Mouse (Mus musculus) forebrain, embryonic 12.5 days (tissue): ENCODE measurements around the gene Large1. TPM values are rescaled to one million over a fixed set of nuclear protein-coding genes. Genes with fewer than 3 reads are reported as not detected.
"Not testable (repeated sequence)": the region's sequence is repeated elsewhere in the genome, so short reads cannot be mapped to it uniquely, and the experiment has no call there.

Experiments used
- ATAC-seq: fragments of 200-750 bp; cut with Nextera tagmentation; 2 replicates; pipeline ENCODE4 v1.8.0; 2017; ENCODE audit warnings: moderate TSS enrichment; ENCODE audit not compliant: low FRiP score
- H3K27ac ChIP-seq: fragments of 300-500 bp; sonication (generic); 2 replicates; pipeline ENCODE4 v1.5.1; 2016; ENCODE audit warnings: mild to moderate bottlenecking
- H3K27me3 ChIP-seq: fragments of 300-500 bp; sonication (generic); 2 replicates; pipeline ENCODE4 v1.6.1; 2016; ENCODE audit warnings: mild to moderate bottlenecking
- H3K36me3 ChIP-seq: fragments of 300-500 bp; sonication (generic); replicated peaks from 2 replicates; pipeline ENCODE4 v1.6.1; 2016; ENCODE audit warnings: mild to moderate bottlenecking
- H3K4me1 ChIP-seq: fragments of 300-500 bp; sonication (generic); 2 replicates; pipeline ENCODE4 v1.6.1; 2016
- H3K4me2 ChIP-seq: fragments of 300-500 bp; sonication (generic); 2 replicates; pipeline ENCODE4 v1.6.1; 2016; ENCODE audit warnings: mild to moderate bottlenecking, moderate library complexity
- H3K4me3 ChIP-seq: fragments of 300-500 bp; sonication (generic); replicated peaks from 2 replicates; pipeline ENCODE4 v1.5.1; 2016; ENCODE audit warnings: mild to moderate bottlenecking
- H3K9ac ChIP-seq: fragments of 300-500 bp; sonication (generic); 2 replicates; pipeline ENCODE4 v1.6.1; 2016; ENCODE audit warnings: mild to moderate bottlenecking
- H3K9me3 ChIP-seq: fragments of 300-500 bp; sonication (generic); 2 replicates; pipeline ENCODE4 v1.6.1; 2016
- WGBS: fragments of 180-500 bp; shearing (Covaris S2); methylation state at CpG from one replicate; pipeline ENCODE4 v1.1.7; 2016; 5-methylcytosine and 5-hydroxymethylcytosine counted together
- polyA plus RNA-seq: library from polyadenylated mRNA; unstranded; fragments of >200 nt; fragmentation: Nextera tagmentation; extraction: Ambion mirVana; gene quantifications from 2 replicates; pipeline ENCODE4 v1.2.1, GENCODE M21; 2016

Gene Large1
- polyA plus RNA-seq, 1 experiment from 2014 or later, result 12.2 TPM

DNA sequence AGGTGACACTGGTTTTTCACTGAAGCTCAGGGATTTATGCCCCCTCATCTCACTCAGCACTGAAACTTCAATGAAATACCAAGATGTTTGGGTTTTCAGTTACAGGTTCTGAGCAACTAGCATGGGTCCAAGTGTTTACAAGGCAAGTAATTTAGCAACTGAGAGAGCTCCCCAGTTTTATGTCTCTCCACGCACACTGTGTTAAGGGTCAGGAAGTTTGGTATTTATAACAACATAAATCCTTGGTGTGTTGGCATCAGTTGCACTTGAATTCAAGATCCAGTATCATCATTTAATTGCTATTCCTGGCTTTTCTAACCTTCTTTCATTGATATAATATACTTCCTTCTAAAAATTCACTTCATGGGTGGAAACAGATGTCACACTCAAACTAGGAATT is 300.9 kb downstream of the Large1 start:
- H3K9ac ChIP-seq, result no peak overlapping the region
- no peak overlapping the region for H3K4me2 ChIP-seq
- H3K27ac ChIP-seq, result no peak overlapping the region
- no peak overlapping the region for H3K4me3 ChIP-seq
- 93% methylated on average over 1 of the region's 1 CpGs for WGBS
- H3K9me3 ChIP-seq, result no peaks in the 10 kb centered on the region
- no peaks in the 10 kb centered on the region for H3K4me1 ChIP-seq
- no peaks in the 10 kb centered on the region for H3K36me3 ChIP-seq
- no peaks in the 10 kb centered on the region for H3K27me3 ChIP-seq
- no peak for ATAC-seq

DNA sequence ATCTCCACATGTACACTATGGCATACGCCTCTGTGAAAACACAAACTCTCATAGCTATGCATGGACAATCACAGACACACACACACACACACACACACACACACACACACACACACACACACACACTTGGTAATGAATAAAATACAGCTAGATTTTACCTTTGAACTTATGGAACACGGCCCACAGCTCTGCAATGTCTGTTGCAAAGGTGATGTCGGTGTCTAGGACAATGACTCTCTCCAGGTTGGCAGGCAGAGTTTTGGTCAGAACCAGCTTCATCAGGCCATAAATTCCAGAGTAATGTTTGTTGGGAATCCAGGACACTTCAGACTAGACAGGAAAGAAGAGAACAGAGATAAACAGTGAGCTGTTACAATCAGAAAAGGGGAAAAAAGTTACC is 305.2 kb downstream of the Large1 start:
- Histone ChIP-seq H3K9me3 (no peaks in the 10 kb centered on the region), H3K4me1 (no peaks in the 10 kb centered on the region), H3K4me3 (no peak overlapping the region), H3K36me3 (no peaks in the 10 kb centered on the region), H3K27ac (no peak overlapping the region), H3K9ac (no peak overlapping the region), H3K4me2 (no peak overlapping the region), H3K27me3 (no peaks in the 10 kb centered on the region)
- WGBS, result 87% methylated on average over 3 of the region's 3 CpGs
- no peak for ATAC-seq

DNA sequence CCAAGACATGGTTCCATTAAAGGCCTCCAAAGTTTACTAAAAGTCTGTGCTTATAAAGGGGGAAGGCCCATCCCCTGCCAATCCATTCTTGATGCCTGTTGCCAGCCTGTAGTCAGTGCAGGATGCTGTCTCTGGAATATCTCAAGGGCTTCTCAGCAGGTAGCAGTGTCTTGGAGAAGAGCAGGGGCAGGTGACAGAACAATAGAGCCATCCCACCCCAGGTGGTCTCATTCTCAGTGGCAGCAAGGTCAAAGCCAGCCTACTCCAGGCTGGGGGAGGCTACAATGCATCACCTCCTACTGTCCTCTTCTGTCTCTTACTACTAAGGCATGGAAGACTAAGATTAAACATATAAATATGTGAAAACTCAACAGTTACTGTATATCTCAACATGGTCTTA is 323.6 kb downstream of the Large1 start:
- ATAC-seq, result no peak
- Histone ChIP-seq H3K4me2 (no peak overlapping the region), H3K4me1 (no peaks in the 10 kb centered on the region), H3K27me3 (no peaks in the 10 kb centered on the region), H3K4me3 (no peak overlapping the region), H3K27ac (no peak overlapping the region), H3K36me3 (no peaks in the 10 kb centered on the region), H3K9me3 (no peaks in the 10 kb centered on the region), H3K9ac (no peak overlapping the region)

DNA sequence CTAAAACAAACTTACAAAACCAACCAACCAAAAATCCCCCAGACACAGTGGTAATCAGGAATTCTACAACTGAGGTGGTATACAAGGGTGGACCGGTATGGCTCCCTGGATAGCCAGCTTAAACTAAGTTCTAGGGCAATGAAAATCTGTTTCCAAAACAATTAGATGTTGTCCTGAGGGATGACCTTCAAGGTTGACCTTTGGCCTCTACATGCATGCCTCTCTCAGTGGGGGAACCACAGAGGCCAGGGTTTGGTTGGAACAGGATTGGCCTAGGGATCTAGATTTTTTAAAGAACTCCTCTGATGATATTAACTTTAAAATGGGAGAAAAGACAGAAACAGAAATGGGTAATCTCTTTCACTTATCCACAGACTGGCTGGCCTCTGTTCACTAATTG is 335.1 kb downstream of the Large1 start:
- no peak overlapping the region for H3K9ac ChIP-seq
- H3K36me3 ChIP-seq, result no peaks in the 10 kb centered on the region
- H3K4me3 ChIP-seq, result no peak overlapping the region
- no peaks in the 10 kb centered on the region for H3K9me3 ChIP-seq
- H3K27me3 ChIP-seq, result no peaks in the 10 kb centered on the region
- 67% methylated on average over 1 of the region's 1 CpGs for WGBS
- no peak overlapping the region for H3K4me2 ChIP-seq
- H3K4me1 ChIP-seq, result no peaks in the 10 kb centered on the region
- ATAC-seq, result no peak
- H3K27ac ChIP-seq, result no peak overlapping the region

DNA sequence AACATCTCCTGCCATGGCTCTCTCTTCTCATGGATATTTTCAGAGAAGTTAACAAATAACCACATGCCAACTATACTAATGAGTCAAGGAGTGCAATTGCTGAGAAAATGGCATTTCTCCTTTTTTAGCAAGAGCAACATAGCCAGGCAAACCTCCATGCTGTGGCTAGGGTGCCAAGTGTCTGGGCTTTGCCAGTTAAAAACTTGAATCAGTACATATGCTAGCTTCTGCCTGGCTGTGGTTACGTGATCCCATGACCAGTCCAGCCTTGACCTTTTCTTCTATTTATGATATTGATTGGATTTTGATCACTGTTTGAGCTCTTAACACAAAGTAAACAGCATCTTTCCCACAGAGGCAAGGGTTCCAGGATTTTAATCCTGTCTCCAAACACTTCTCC is 335.7 kb downstream of the Large1 start:
- no peak overlapping the region for H3K4me2 ChIP-seq
- 100% methylated on average over 1 of the region's 1 CpGs for WGBS
- no peaks in the 10 kb centered on the region for H3K36me3 ChIP-seq
- H3K4me1 ChIP-seq, result no peaks in the 10 kb centered on the region
- H3K27ac ChIP-seq, result no peak overlapping the region
- H3K9ac ChIP-seq, result no peak overlapping the region
- H3K4me3 ChIP-seq, result no peak overlapping the region
- no peaks in the 10 kb centered on the region for H3K27me3 ChIP-seq
- no peak for ATAC-seq
- no peaks in the 10 kb centered on the region for H3K9me3 ChIP-seq

DNA sequence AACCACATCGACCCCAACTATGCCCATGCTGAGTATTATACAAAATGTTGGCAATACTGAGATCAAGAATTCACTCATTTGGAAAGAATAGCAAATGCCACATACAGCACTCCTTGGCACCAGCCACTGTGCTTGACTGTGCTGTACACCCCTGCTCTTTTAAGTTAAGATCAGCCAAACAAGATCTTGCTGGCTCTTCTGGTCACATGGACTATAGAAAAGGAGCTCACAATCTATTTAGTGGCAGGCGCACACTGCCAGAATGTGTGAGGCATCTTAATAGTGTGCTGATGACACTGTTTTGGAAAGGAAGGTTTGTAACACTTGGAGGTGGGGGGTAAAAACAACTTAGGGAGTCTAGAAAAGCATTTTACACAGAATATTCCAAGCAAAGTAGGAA is 337.0 kb downstream of the Large1 start:
- no peak overlapping the region for H3K4me2 ChIP-seq
- no peaks in the 10 kb centered on the region for H3K9me3 ChIP-seq
- 89% methylated on average over 2 of the region's 2 CpGs for WGBS
- no peaks in the 10 kb centered on the region for H3K4me1 ChIP-seq
- no peaks in the 10 kb centered on the region for H3K36me3 ChIP-seq
- no peaks in the 10 kb centered on the region for H3K27me3 ChIP-seq
- H3K9ac ChIP-seq, result no peak overlapping the region
- ATAC-seq, result no peak
- H3K27ac ChIP-seq, result no peak overlapping the region
- H3K4me3 ChIP-seq, result no peak overlapping the region

DNA sequence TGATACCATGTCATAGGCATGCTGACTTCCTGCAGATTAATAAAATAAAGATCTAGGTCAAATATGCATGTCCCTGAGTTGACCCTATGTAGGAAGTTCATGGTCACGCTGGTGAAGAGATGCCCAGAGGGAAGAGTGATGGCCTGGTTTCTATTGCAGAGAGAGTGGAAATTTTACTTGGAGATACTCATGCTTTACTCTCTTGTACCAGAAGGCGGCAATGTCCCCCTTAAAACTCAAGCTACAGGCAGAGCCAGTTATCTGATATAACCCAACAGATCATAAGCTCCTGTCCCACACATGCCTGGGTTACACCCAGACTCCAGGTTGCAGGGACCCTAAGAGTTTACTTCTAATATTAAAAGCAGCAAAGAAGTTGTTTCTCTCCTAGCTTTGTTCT is 345.9 kb downstream of the Large1 start:
- peak; percentile 53; the same call in 1 of the 2 replicates for ATAC-seq

DNA sequence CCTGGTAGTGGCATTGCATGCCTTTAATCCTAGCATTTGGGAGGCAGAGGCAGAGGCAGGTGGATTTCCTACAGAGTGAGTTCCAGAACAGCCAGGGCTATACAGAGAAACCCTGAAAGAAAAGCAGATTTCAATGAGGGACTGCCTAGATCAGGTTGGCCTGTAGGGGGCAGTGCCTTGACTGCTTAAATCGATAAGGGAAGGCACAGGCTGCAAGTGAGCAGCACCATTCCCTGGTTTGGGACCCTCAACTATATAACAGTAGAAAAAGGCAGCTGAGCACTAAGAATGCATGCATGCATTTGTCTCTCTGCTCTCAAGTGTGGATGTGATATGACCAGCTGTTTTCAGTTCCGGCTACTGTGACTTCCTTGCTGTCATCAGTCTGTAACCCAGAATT is 349.5 kb downstream of the Large1 start:
- WGBS, result 52% methylated on average over 2 of the region's 2 CpGs
- peak; percentile 58; the same call in 1 of the 2 replicates for ATAC-seq

More for the DNA sequence above, 345.9 kb downstream of the Large1 start:
- Histone ChIP-seq H3K27me3 (no peaks in the 10 kb centered on the region), H3K9me3 (no peaks in the 10 kb centered on the region), H3K36me3 (no peaks in the 10 kb centered on the region), H3K27ac (no peak overlapping the region), H3K9ac (no peak overlapping the region), H3K4me2 (no peak overlapping the region), H3K4me1 (no peaks in the 10 kb centered on the region), H3K4me3 (no peak overlapping the region)
- 58% methylated on average over 2 of the region's 2 CpGs for WGBS

DNA sequence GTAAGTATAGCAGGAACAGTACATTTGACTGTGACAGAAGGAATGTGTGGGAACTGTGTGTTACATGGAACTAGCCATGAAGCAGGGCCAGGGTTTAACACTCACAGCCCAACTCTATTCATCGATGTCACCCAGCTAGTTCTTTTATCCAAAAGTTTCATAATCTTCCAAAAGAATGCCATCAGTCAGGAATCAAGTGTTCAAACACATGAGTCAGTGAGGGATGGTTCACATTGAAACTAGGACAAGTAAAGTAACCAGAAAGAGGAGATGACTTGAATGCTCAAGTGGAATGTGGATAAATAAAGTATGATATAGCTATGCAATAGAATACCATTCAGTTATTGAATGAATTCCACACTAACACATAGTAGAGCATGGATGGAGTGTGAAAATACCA is 359.5 kb downstream of the Large1 start:
- no peaks in the 10 kb centered on the region for H3K27me3 ChIP-seq
- H3K4me2 ChIP-seq, result no peak overlapping the region
- no peaks in the 10 kb centered on the region for H3K4me1 ChIP-seq
- WGBS, result 97% methylated on average over 1 of the region's 1 CpGs
- no peaks in the 10 kb centered on the region for H3K36me3 ChIP-seq
- no peaks in the 10 kb centered on the region for H3K9me3 ChIP-seq
- no peak overlapping the region for H3K27ac ChIP-seq
- H3K4me3 ChIP-seq, result no peak overlapping the region
- ATAC-seq, result no peak
- H3K9ac ChIP-seq, result no peak overlapping the region

More for the DNA sequence above, 349.5 kb downstream of the Large1 start:
- Histone ChIP-seq H3K27ac (no peak overlapping the region), H3K4me2 (no peak overlapping the region), H3K9me3 (no peaks in the 10 kb centered on the region), H3K27me3 (no peaks in the 10 kb centered on the region), H3K36me3 (no peaks in the 10 kb centered on the region), H3K4me1 (no peaks in the 10 kb centered on the region), H3K4me3 (no peak overlapping the region), H3K9ac (no peak overlapping the region)

DNA sequence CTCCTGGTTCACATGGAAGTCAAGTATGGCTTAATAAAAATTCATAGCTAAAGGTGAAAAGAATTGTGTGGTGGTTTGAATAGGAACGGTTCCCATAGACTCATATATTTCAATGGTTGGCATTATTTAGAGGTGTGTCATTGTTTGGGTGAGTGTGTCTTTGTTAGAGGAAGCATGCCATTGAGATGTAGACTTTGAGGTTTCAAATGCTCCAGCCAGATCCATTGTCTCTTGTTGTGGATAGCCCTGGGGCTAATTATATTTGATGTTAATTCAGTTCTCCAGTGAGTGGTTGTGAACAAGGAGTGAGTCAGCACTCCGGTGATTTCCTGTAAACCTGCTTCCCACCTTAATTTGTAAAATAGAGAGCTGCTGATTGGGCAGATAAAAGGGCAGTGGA is 362.9 kb downstream of the Large1 start:
- Histone ChIP-seq H3K9ac (no peak overlapping the region), H3K27ac (no peak overlapping the region), H3K36me3 (no peaks in the 10 kb centered on the region), H3K4me1 (no peaks in the 10 kb centered on the region), H3K27me3 (no peaks in the 10 kb centered on the region), H3K9me3 (no peaks in the 10 kb centered on the region), H3K4me2 (no peak overlapping the region), H3K4me3 (no peak overlapping the region)
- WGBS, result 49% methylated on average over 2 of the region's 2 CpGs
- no peak for ATAC-seq

DNA sequence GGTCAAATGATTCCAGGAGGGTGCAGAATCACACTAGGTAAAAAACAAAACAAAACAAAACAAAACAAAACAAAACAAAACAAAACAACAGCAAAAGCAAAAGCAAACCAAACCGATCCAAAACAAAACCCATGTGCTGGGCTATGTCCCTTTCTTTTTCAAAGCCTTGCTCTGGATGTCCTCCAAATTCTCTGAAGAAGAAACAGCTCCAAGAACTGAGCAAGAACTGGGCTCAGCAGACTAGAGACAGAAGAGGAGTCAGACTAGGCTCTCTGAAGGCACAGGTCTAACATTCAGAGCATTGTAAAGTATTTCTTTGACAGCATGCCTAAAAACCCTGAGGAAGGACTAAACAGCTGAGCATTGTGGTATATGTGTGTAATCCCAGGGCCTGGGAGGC is 370.5 kb downstream of the Large1 start:
- no peak overlapping the region for H3K27ac ChIP-seq
- no peaks in the 10 kb centered on the region for H3K27me3 ChIP-seq
- H3K4me2 ChIP-seq, result no peak overlapping the region
- H3K9me3 ChIP-seq, result no peaks in the 10 kb centered on the region
- H3K36me3 ChIP-seq, result no peaks in the 10 kb centered on the region
- no peak overlapping the region for H3K9ac ChIP-seq
- H3K4me1 ChIP-seq, result no peaks in the 10 kb centered on the region
- no peak overlapping the region for H3K4me3 ChIP-seq
- 96% methylated on average over 1 of the region's 1 CpGs for WGBS
- ATAC-seq, result no peak

DNA sequence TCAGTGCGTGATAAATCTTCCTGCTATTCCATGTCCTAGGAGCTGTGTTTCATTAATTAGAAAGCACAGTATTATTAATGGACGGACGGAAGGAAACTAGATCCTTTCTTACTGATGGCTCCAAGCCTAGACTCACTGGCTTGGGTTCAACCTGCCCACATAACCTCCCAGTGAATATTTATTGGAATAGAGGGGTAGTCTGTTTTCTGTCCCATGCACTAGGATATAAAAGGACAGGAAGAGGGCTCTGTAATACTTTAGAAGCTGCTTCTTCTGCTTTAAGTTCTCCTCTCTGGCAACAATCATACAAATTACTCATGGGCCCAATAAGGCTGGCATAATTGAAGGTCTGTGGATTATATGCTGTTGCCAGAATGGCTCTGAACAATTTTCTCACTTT is 398.3 kb downstream of the Large1 start:
- no peak overlapping the region for H3K27ac ChIP-seq
- no peak overlapping the region for H3K4me3 ChIP-seq
- H3K4me1 ChIP-seq, result peaks cover 5% of the 10 kb centered on the region; the same call in 1 of the 2 replicates
- no peaks in the 10 kb centered on the region for H3K36me3 ChIP-seq
- ATAC-seq, result no peak
- no peaks in the 10 kb centered on the region for H3K27me3 ChIP-seq
- no peaks in the 10 kb centered on the region for H3K9me3 ChIP-seq
- H3K9ac ChIP-seq, result no peak overlapping the region
- WGBS, result 89% methylated on average over 3 of the region's 3 CpGs
- no peak overlapping the region for H3K4me2 ChIP-seq

DNA sequence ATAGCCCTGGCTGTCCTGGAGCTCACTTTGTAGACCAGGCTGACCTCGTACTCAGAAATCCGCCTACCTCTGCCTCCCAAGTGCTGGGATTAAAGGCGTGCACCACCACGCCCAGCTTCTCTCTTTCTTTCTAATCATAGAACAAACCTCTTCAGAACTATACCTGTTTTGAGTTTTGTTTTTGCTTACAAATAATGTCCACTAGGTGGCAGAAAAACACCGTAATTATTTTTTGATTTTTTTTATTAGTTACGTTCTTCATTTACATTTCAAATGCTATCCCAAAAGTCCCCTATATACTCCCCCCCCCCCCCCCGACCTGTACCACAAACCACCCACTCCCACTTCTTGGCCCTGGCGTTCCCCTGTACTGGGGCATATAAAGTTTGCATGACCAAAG is 411.9 kb downstream of the Large1 start:
- not testable (repeated sequence) for H3K9me3 ChIP-seq, H3K27me3 ChIP-seq, H3K36me3 ChIP-seq, H3K4me1 ChIP-seq, H3K27ac ChIP-seq, ATAC-seq, H3K9ac ChIP-seq, H3K4me3 ChIP-seq, H3K4me2 ChIP-seq
- 79% methylated on average over 8 of the region's 8 CpGs for WGBS
